Mouse (Mus musculus): ENCODE results near the gene S1pr4. TPM values are rescaled to one million over a fixed set of nuclear protein-coding genes. Genes with fewer than 3 reads are reported as not detected.
A peak's percentile ranks its signal among the peaks of the same experiment; 100 is the strongest.

Gene S1pr4
- polyA plus RNA-seq, 1 experiment from 2014 or later, result 4.5 TPM

GRCm38 (mm10) chr10:81454106-81454505 lies 45.8 kb downstream of the S1pr4 start:
- Histone ChIP-seq H3K4me3 (ENCODE audit: low read depth, low read length) (no peak overlapping the region), H3K36me3 (ENCODE audit: control insufficient read depth, insufficient read depth, low read length) (no peaks in the 10 kb centered on the region), H3K4me2 (no peak overlapping the region), H3K9me3 (ENCODE audit: control insufficient read depth, low read length) (no peaks in the 10 kb centered on the region), H3K27ac (ENCODE audit: low read depth, low read length) (no peak overlapping the region), H3K4me1 (replicated peaks; ENCODE audit: control insufficient read depth, insufficient read depth, low read length) (no peaks in the 10 kb centered on the region), H3K27me3 (replicated peaks; ENCODE audit: control insufficient read depth, insufficient read depth, low read length) (peaks cover 88% of the 10 kb centered on the region), H3K9ac (ENCODE audit: low read depth, low read length) (no peak overlapping the region)
- DNase-seq (ENCODE audit: low spot score) (no peak), ATAC-seq (replicated peaks; ENCODE audit: low FRiP score) (no peak)
- 58% methylated on average over 2 of the region's 2 CpGs for WGBS

GRCm38 (mm10) chr10:81452947-81453288 lies 47.0 kb downstream of the S1pr4 start:
- Histone ChIP-seq H3K4me1 (replicated peaks; ENCODE audit: control insufficient read depth, insufficient read depth, low read length) (no peaks in the 10 kb centered on the region), H3K4me2 (no peak overlapping the region), H3K27me3 (replicated peaks; ENCODE audit: control insufficient read depth, insufficient read depth, low read length) (peaks cover 78% of the 10 kb centered on the region), H3K9ac (ENCODE audit: low read depth, low read length) (no peak overlapping the region), H3K36me3 (ENCODE audit: control insufficient read depth, insufficient read depth, low read length) (no peaks in the 10 kb centered on the region), H3K4me3 (ENCODE audit: low read depth, low read length) (no peak overlapping the region), H3K9me3 (ENCODE audit: control insufficient read depth, low read length) (no peaks in the 10 kb centered on the region), H3K27ac (ENCODE audit: low read depth, low read length) (no peak overlapping the region)
- no peak for ATAC-seq (replicated peaks; ENCODE audit: low FRiP score)
- DNase-seq (ENCODE audit: low spot score), result no peak
- 5% methylated on average over 14 of the region's 14 CpGs for WGBS

GRCm38 (mm10) chr10:81452237-81452946 lies 47.5 kb downstream of the S1pr4 start:
- WGBS, result 10% methylated on average over 36 of the region's 36 CpGs
- Histone ChIP-seq H3K9ac (ENCODE audit: low read depth, low read length) (no peak overlapping the region), H3K27me3 (replicated peaks; ENCODE audit: control insufficient read depth, insufficient read depth, low read length) (peaks cover 75% of the 10 kb centered on the region), H3K4me3 (ENCODE audit: low read depth, low read length) (no peak overlapping the region), H3K4me1 (replicated peaks; ENCODE audit: control insufficient read depth, insufficient read depth, low read length) (no peaks in the 10 kb centered on the region), H3K36me3 (ENCODE audit: control insufficient read depth, insufficient read depth, low read length) (no peaks in the 10 kb centered on the region), H3K4me2 (no peak overlapping the region), H3K27ac (ENCODE audit: low read depth, low read length) (no peak overlapping the region), H3K9me3 (ENCODE audit: control insufficient read depth, low read length) (no peaks in the 10 kb centered on the region)
- DNase-seq (ENCODE audit: low spot score) (no peak), ATAC-seq (replicated peaks; ENCODE audit: low FRiP score) (no peak)

- no peak overlapping the region for H3K27ac ChIP-seq (ENCODE audit: low read depth, low read length)
- H3K27me3 ChIP-seq (replicated peaks; ENCODE audit: control insufficient read depth, insufficient read depth, low read length), result peaks cover 65% of the 10 kb centered on the region
- H3K9me3 ChIP-seq (ENCODE audit: control insufficient read depth, low read length), result no peaks in the 10 kb centered on the region
- DNase-seq (ENCODE audit: low spot score) (no peak), ATAC-seq (replicated peaks; ENCODE audit: low FRiP score) (no peak)
- 59% methylated on average over 6 of the region's 6 CpGs for WGBS
- H3K4me3 ChIP-seq (ENCODE audit: low read depth, low read length), result no peak overlapping the region
- no peaks in the 10 kb centered on the region for H3K4me1 ChIP-seq (replicated peaks; ENCODE audit: control insufficient read depth, insufficient read depth, low read length)
- H3K4me2 ChIP-seq, result no peak overlapping the region
- no peaks in the 10 kb centered on the region for H3K36me3 ChIP-seq (ENCODE audit: control insufficient read depth, insufficient read depth, low read length)
- H3K9ac ChIP-seq (ENCODE audit: low read depth, low read length), result no peak overlapping the region
Observed at GRCm38 (mm10) chr10:81451365-81451745, 48.6 kb downstream of the S1pr4 start.

- ATAC-seq (replicated peaks; ENCODE audit: low FRiP score), result no peak
- Histone ChIP-seq H3K9ac (ENCODE audit: low read depth, low read length) (no peak overlapping the region), H3K36me3 (ENCODE audit: control insufficient read depth, insufficient read depth, low read length) (no peaks in the 10 kb centered on the region), H3K4me1 (replicated peaks; ENCODE audit: control insufficient read depth, insufficient read depth, low read length) (no peaks in the 10 kb centered on the region), H3K9me3 (ENCODE audit: control insufficient read depth, low read length) (no peaks in the 10 kb centered on the region), H3K4me3 (ENCODE audit: low read depth, low read length) (no peak overlapping the region), H3K27me3 (replicated peaks; ENCODE audit: control insufficient read depth, insufficient read depth, low read length) (peaks cover 59% of the 10 kb centered on the region), H3K4me2 (no peak overlapping the region), H3K27ac (ENCODE audit: low read depth, low read length) (no peak overlapping the region)
- WGBS, result 56% methylated on average over 9 of the region's 9 CpGs
- DNase-seq (ENCODE audit: low spot score), result no peak
Observed at GRCm38 (mm10) chr10:81450641-81451364, 49.1 kb downstream of the S1pr4 start.

GRCm38 (mm10) chr10:81450140-81450539 lies 49.8 kb downstream of the S1pr4 start:
- ATAC-seq (replicated peaks; ENCODE audit: low FRiP score) (peak; percentile 62; the same call in 1 of the 2 replicates), DNase-seq (ENCODE audit: low spot score) (peak; percentile 83)
- peaks cover 53% of the 10 kb centered on the region for H3K27me3 ChIP-seq (replicated peaks; ENCODE audit: control insufficient read depth, insufficient read depth, low read length)

More at GRCm38 (mm10) chr10:81450140-81450539, 49.8 kb downstream of the S1pr4 start:
- Histone ChIP-seq H3K36me3 (ENCODE audit: control insufficient read depth, insufficient read depth, low read length) (no peaks in the 10 kb centered on the region), H3K9ac (ENCODE audit: low read depth, low read length) (no peak overlapping the region), H3K4me1 (replicated peaks; ENCODE audit: control insufficient read depth, insufficient read depth, low read length) (no peaks in the 10 kb centered on the region), H3K4me3 (ENCODE audit: low read depth, low read length) (no peak overlapping the region), H3K27ac (ENCODE audit: low read depth, low read length) (no peak overlapping the region), H3K9me3 (ENCODE audit: control insufficient read depth, low read length) (no peaks in the 10 kb centered on the region), H3K4me2 (no peak overlapping the region)
- WGBS, result 2% methylated on average over 7 of the region's 7 CpGs

Small RNAs within 50 kb of the gene (microRNA-seq; reads per million reads assigned to microRNA genes)
- not detected for gene Gm25595 (ENCODE audit: borderline number of aligned reads)

Other genes with a start within 250 kb of the S1pr4 start
- gene Matk, start 247.2 kb downstream of the S1pr4 start, polyA plus RNA-seq (2014; fragmentation: Nextera tagmentation; extraction: Ambion mirVana), result 2.1 TPM in 2 replicates
- gene Mrpl54, start 233.2 kb downstream of the S1pr4 start, polyA plus RNA-seq (2014; fragmentation: Nextera tagmentation; extraction: Ambion mirVana), result 226 and 233 TPM in 2 replicates
- gene Apba3, start 233.2 kb downstream of the S1pr4 start, polyA plus RNA-seq (2014; fragmentation: Nextera tagmentation; extraction: Ambion mirVana), result 47.5 and 55.0 TPM in 2 replicates
- gene Tjp3, start 208.6 kb downstream of the S1pr4 start, polyA plus RNA-seq (2014; fragmentation: Nextera tagmentation; extraction: Ambion mirVana), result 1.8 TPM in 2 replicates
- gene Pip5k1c, start 207.2 kb downstream of the S1pr4 start, polyA plus RNA-seq (2014; fragmentation: Nextera tagmentation; extraction: Ambion mirVana), result 40.0 and 42.5 TPM in 2 replicates
- gene Cactin, start 179.0 kb downstream of the S1pr4 start, polyA plus RNA-seq (2014; fragmentation: Nextera tagmentation; extraction: Ambion mirVana), result 49.9 and 51.9 TPM in 2 replicates
- 7.8 and 7.9 TPM in 2 replicates for gene Tbxa2r, start 171.4 kb downstream of the S1pr4 start, polyA plus RNA-seq (2014; fragmentation: Nextera tagmentation; extraction: Ambion mirVana)
- not detected in 2 replicates for gene Gipc3, start 156.9 kb downstream of the S1pr4 start, polyA plus RNA-seq (2014; fragmentation: Nextera tagmentation; extraction: Ambion mirVana)
- 68.6 and 69.2 TPM in 2 replicates for gene Hmg20b, start 149.7 kb downstream of the S1pr4 start, polyA plus RNA-seq (2014; fragmentation: Nextera tagmentation; extraction: Ambion mirVana)
- 11.2 TPM in 2 replicates for gene Mfsd12, start 142.6 kb downstream of the S1pr4 start, polyA plus RNA-seq (2014; fragmentation: Nextera tagmentation; extraction: Ambion mirVana)
- gene 4930404N11Rik, start 134.3 kb downstream of the S1pr4 start, polyA plus RNA-seq (2014; fragmentation: Nextera tagmentation; extraction: Ambion mirVana), result 0.64 and 0.68 TPM in 2 replicates
- gene Fzr1, start 121.6 kb downstream of the S1pr4 start, polyA plus RNA-seq (2014; fragmentation: Nextera tagmentation; extraction: Ambion mirVana), result 74.0 and 75.9 TPM in 2 replicates
- 97.4 and 99.3 TPM in 2 replicates for gene Dohh, start 115.7 kb downstream of the S1pr4 start, polyA plus RNA-seq (2014; fragmentation: Nextera tagmentation; extraction: Ambion mirVana)
- 1.3 and 1.9 TPM in 2 replicates for gene Gm48551, start 115.7 kb downstream of the S1pr4 start, polyA plus RNA-seq (2014; fragmentation: Nextera tagmentation; extraction: Ambion mirVana)
- gene Gm48552, start 111.1 kb downstream of the S1pr4 start, polyA plus RNA-seq (2014; fragmentation: Nextera tagmentation; extraction: Ambion mirVana), result 0.62 and 0.67 TPM in 2 replicates
- gene Smim24, start 107.1 kb downstream of the S1pr4 start, polyA plus RNA-seq (2014; fragmentation: Nextera tagmentation; extraction: Ambion mirVana), result 3.8 and 4.5 TPM in 2 replicates
- gene Nfic, start 44.5 kb downstream of the S1pr4 start, polyA plus RNA-seq (2014; fragmentation: Nextera tagmentation; extraction: Ambion mirVana), result 15.4 and 21.4 TPM in 2 replicates
- 0.12 TPM in 1 of 2 replicates, not detected in the other for gene Celf5, start 17.4 kb downstream of the S1pr4 start, polyA plus RNA-seq (2014; fragmentation: Nextera tagmentation; extraction: Ambion mirVana)
- 92.2 and 97.9 TPM in 2 replicates for gene Ncln, start 3.7 kb downstream of the S1pr4 start, polyA plus RNA-seq (2014; fragmentation: Nextera tagmentation; extraction: Ambion mirVana)
- gene Gna15, start 24.1 kb upstream of the S1pr4 start, polyA plus RNA-seq (2014; fragmentation: Nextera tagmentation; extraction: Ambion mirVana), result 10.1 and 11.3 TPM in 2 replicates
- gene Gna11, start 45.1 kb upstream of the S1pr4 start, polyA plus RNA-seq (2014; fragmentation: Nextera tagmentation; extraction: Ambion mirVana), result 46.4 and 47.0 TPM in 2 replicates
- 213 and 229 TPM in 2 replicates for gene Aes, start 59.4 kb upstream of the S1pr4 start, polyA plus RNA-seq (2014; fragmentation: Nextera tagmentation; extraction: Ambion mirVana)
- gene Tle2, start 74.4 kb upstream of the S1pr4 start, polyA plus RNA-seq (2014; fragmentation: Nextera tagmentation; extraction: Ambion mirVana), result 5.1 and 6.9 TPM in 2 replicates
- gene Tle6, start 100.9 kb upstream of the S1pr4 start, polyA plus RNA-seq (2014; fragmentation: Nextera tagmentation; extraction: Ambion mirVana), result 13.2 and 16.7 TPM in 2 replicates
- gene BC025920, start 106.1 kb upstream of the S1pr4 start, polyA plus RNA-seq (2014; fragmentation: Nextera tagmentation; extraction: Ambion mirVana), result 0.81 and 1.1 TPM in 2 replicates
- 22.8 and 22.9 TPM in 2 replicates for gene Sirt6, start 127.7 kb upstream of the S1pr4 start, polyA plus RNA-seq (2014; fragmentation: Nextera tagmentation; extraction: Ambion mirVana)
- gene Ankrd24, start 128.4 kb upstream of the S1pr4 start, polyA plus RNA-seq (2014; fragmentation: Nextera tagmentation; extraction: Ambion mirVana), result 3.6 and 4.6 TPM in 2 replicates
- gene Gm10778, start 148.9 kb upstream of the S1pr4 start, polyA plus RNA-seq (2014; fragmentation: Nextera tagmentation; extraction: Ambion mirVana), result 3.3 and 3.9 TPM in 2 replicates
- 10.5 and 10.9 TPM in 2 replicates for gene Zfp433, start 204.7 kb upstream of the S1pr4 start, polyA plus RNA-seq (2014; fragmentation: Nextera tagmentation; extraction: Ambion mirVana)

All from liver, embryonic 11.5 days (tissue).